Mouse (Mus musculus) liver, postnatal 0 days (tissue): Measurements from ENCODE around the gene Fibp. TPM values are rescaled to one million over a fixed set of nuclear protein-coding genes. Genes with fewer than 3 reads are reported as not detected.
A peak's percentile ranks its signal among the peaks of the same experiment; 100 is the strongest.

Source experiments
- ATAC-seq: fragments of 200-750 bp; cut with Nextera tagmentation; 2 replicates; pipeline ENCODE4 v1.8.0; 2017; ENCODE audit warnings: mild to moderate bottlenecking, moderate library complexity
- DNase-seq: peaks from one replicate; pipeline ENCODE4 v3.0.0-alpha.2; 2016
- H3K27ac ChIP-seq: fragments of 300-500 bp; sonication (generic); 2 replicates; pipeline ENCODE4 v1.5.1; 2014; ENCODE audit warnings: antibody characterized with exemption, moderate library complexity, mild to moderate bottlenecking, low read depth
- H3K27me3 ChIP-seq: fragments of 300-500 bp; sonication (generic); 2 replicates; pipeline ENCODE4 v1.6.1; 2014; ENCODE audit warnings: low read length, control low read depth, mixed read lengths; ENCODE audit not compliant: insufficient read depth
- H3K36me3 ChIP-seq: fragments of 300-500 bp; sonication (generic); replicated peaks from 2 replicates; pipeline ENCODE4 v1.6.1; 2014; ENCODE audit warnings: mild to moderate bottlenecking, control low read depth, low read length, moderate library complexity, mixed read lengths; ENCODE audit not compliant: insufficient read depth
- H3K4me1 ChIP-seq: fragments of 300-500 bp; sonication (generic); 2 replicates; pipeline ENCODE4 v1.6.1; 2014; ENCODE audit warnings: antibody characterized with exemption, mild to moderate bottlenecking, control low read depth; ENCODE audit not compliant: insufficient read depth
- H3K4me2 ChIP-seq: fragments of 300-500 bp; sonication (generic); 2 replicates; pipeline ENCODE4 v1.6.1; 2014; ENCODE audit warnings: low read depth, mild to moderate bottlenecking, low read length, moderate library complexity, mixed read lengths
- H3K4me3 ChIP-seq: fragments of 300-500 bp; sonication (generic); 2 replicates; pipeline ENCODE4 v1.5.1; 2014; ENCODE audit warnings: low read depth, low read length
- H3K9ac ChIP-seq: fragments of 300-500 bp; sonication (generic); replicated peaks from 2 replicates; pipeline ENCODE4 v1.6.1; 2014; ENCODE audit warnings: mild to moderate bottlenecking, moderate library complexity
- H3K9me3 ChIP-seq: fragments of 300-500 bp; sonication (generic); 2 replicates; pipeline ENCODE4 v1.6.1; 2016; ENCODE audit warnings: mild to moderate bottlenecking, control low read depth, low read length, mixed read lengths
- CTCF ChIP-seq: sonication (generic); IDR thresholded peaks from 2 replicates; pipeline ENCODE4 v1.5.1; 2016; ENCODE audit warnings: antibody characterized with exemption, low read depth
- EP300 ChIP-seq: IDR thresholded peaks from 2 replicates; pipeline ENCODE4 v1.6.1; 2016; ENCODE audit warnings: antibody characterized with exemption, low read depth, mild to moderate bottlenecking
- WGBS: fragments of 180-500 bp; shearing (Covaris S2); extraction: QIAGEN DNeasy Blood & Tissue Kit; methylation state at CpG from one replicate; pipeline ENCODE4 v1.1.7; 2014; ENCODE audit not compliant: insufficient replicate concordance; 5-methylcytosine and 5-hydroxymethylcytosine counted together
- polyA plus RNA-seq: library from polyadenylated mRNA; unstranded; fragments of >200 nt; fragmentation: Nextera tagmentation; extraction: Ambion mirVana; gene quantifications from 2 replicates; pipeline ENCODE4 v1.2.1, GENCODE M21; 2015

The Fibp gene
- polyA plus RNA-seq, 1 experiment from 2014 or later, result 35.6 TPM

GRCm38 (mm10) chr19:5429219-5429618 is 31.2 kb upstream of the Fibp start:
- Histone ChIP-seq H3K27me3 (no peaks in the 10 kb centered on the region), H3K4me2 (no peak overlapping the region), H3K9me3 (no peaks in the 10 kb centered on the region), H3K27ac (no peak overlapping the region), H3K36me3 (peaks cover 8% of the 10 kb centered on the region; the same call in 1 of the 2 replicates), H3K4me1 (peaks cover 21% of the 10 kb centered on the region), H3K4me3 (no peak overlapping the region), H3K9ac (no peak overlapping the region)
- WGBS, result 84% methylated on average over 4 of the region's 4 CpGs
- DNase-seq (no peak), ATAC-seq (no peak)
- no peak for TF ChIP-seq EP300
- TF ChIP-seq CTCF, result no peak

DNA sequence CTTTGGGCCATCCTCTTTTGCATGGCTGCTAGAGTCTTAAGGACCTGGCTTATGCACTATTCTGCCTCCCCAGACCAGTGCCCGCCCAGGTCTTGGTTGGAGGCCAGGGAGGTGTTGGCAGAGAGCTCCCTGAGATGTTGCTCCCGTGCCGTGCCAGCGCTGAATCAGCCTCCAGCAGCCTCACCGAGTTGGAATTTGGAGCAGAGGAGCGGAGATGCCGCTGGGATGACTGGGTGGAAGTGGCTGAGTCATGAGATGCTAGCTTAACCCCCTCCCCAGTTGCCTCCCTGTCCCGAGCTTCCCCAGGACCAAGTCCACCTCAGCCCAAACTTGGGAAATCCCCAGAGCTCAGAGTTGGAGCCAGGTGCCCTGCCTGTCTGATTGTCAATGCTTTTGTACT is 30.6 kb upstream of the Fibp start:
- ATAC-seq, result no peak
- Histone ChIP-seq H3K27ac (no peak overlapping the region), H3K4me1 (peaks cover 21% of the 10 kb centered on the region), H3K4me2 (no peak overlapping the region), H3K9me3 (no peaks in the 10 kb centered on the region), H3K4me3 (no peak overlapping the region), H3K36me3 (peaks cover 8% of the 10 kb centered on the region; the same call in 1 of the 2 replicates), H3K27me3 (no peaks in the 10 kb centered on the region), H3K9ac (no peak overlapping the region)
- WGBS, result 65% methylated on average over 8 of the region's 8 CpGs
- no peak for DNase-seq
- TF ChIP-seq CTCF (no peak), EP300 (no peak)

- peaks cover 8% of the 10 kb centered on the region; the same call in 1 of the 2 replicates for H3K36me3 ChIP-seq
- WGBS, result 76% methylated on average over 1 of the region's 1 CpGs
- DNase-seq (no peak), ATAC-seq (no peak)
- H3K9me3 ChIP-seq, result no peaks in the 10 kb centered on the region
- H3K27ac ChIP-seq, result no peak overlapping the region
- H3K4me2 ChIP-seq, result no peak overlapping the region
- no peak overlapping the region for H3K9ac ChIP-seq
- TF ChIP-seq EP300, result no peak
- no peak for TF ChIP-seq CTCF
- no peak overlapping the region for H3K4me3 ChIP-seq
- H3K4me1 ChIP-seq, result peaks cover 21% of the 10 kb centered on the region
- no peaks in the 10 kb centered on the region for H3K27me3 ChIP-seq
Measured at GRCm38 (mm10) chr19:5430408-5430807, 30.0 kb upstream of the Fibp start.

DNA sequence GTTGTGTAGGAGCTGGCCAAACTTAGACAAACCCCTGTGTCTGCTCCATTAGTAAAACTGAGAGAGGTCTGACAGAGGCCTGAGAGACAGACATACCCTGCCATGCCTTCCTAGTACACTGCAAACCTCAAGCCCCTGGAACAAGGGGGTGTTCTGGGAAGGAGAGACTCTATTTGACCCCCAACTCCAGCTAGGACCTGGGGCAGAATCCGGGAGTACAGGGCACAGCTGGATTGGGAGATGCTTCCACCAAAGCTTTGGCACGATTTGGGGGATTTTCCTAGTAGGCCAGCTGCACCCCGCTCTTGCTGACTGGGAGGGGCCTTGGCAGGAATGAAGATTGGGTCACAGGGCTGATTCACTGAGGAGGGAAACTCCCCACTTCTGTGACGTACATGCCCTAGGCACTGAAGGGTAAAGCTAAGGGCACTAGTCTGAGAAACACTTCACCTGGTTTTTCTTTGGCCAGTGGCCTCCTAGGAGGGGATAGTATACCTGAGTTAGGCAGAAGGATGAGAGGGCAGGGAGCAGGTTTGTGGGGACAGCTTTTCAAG is 28.4 kb upstream of the Fibp start:
- Histone ChIP-seq H3K4me1 (peaks cover 12% of the 10 kb centered on the region), H3K9me3 (no peaks in the 10 kb centered on the region), H3K27ac (no peak overlapping the region), H3K36me3 (peaks cover under 1% of the 10 kb centered on the region; the same call in 1 of the 2 replicates), H3K9ac (no peak overlapping the region), H3K4me3 (no peak overlapping the region), H3K4me2 (no peak overlapping the region), H3K27me3 (no peaks in the 10 kb centered on the region)
- WGBS, result 76% methylated on average over 4 of the region's 4 CpGs
- no peak for ATAC-seq
- TF ChIP-seq EP300, result no peak
- no peak for TF ChIP-seq CTCF
- no peak for DNase-seq

DNA sequence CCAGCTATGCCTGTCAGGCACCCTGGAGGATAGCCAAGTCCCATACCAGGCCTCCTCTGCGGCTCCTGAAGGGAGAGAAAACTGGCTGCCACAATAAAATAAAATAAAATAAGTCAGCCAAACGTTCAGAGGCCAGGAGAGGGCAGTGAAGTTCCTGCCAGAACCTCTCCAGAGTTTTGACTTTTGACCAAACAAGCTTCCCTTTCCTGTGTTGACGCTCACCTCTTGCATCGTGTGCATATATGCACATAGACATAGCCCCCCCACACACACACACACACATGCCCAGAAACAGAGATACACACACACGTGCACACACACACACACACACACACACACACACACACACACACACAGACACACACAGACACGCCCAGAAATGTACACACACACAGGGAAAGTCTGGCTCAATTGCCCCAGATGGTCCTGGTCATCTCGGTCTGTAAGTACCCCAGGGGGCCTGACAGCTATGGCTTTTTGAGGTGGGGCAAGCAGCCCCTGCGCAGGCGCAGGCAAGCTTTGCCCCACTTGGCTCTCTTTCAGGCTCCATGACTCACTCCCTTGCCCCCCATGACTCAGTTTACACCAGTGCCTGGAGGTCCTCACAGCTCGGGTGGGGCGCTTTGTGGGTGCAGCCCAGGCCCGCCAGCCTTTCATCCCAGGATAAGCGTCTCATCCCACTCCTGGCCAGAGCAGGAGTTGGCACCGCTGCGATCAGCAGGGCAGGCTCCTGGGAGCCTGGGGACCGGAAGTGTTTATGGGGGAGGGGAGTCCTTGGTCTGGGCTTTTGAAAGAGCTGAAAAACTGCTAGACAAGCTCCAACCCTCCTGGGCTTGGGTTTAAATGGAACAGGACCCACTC is 27.2 kb upstream of the Fibp start:
- TF ChIP-seq EP300, result no peak
- TF ChIP-seq CTCF, result peak; percentile 67
- Histone ChIP-seq H3K27ac (peak overlapping the region; percentile 73), H3K9me3 (no peaks in the 10 kb centered on the region), H3K4me1 (peaks cover 9% of the 10 kb centered on the region), H3K4me2 (peak overlapping the region; percentile 95), H3K4me3 (peak overlapping the region; percentile 52), H3K9ac (peak overlapping the region; percentile 68), H3K36me3 (no peaks in the 10 kb centered on the region), H3K27me3 (no peaks in the 10 kb centered on the region)
- peak; percentile 62 for DNase-seq
- WGBS, result 5% methylated on average over 14 of the region's 16 CpGs
- peak; percentile 81 for ATAC-seq

DNA sequence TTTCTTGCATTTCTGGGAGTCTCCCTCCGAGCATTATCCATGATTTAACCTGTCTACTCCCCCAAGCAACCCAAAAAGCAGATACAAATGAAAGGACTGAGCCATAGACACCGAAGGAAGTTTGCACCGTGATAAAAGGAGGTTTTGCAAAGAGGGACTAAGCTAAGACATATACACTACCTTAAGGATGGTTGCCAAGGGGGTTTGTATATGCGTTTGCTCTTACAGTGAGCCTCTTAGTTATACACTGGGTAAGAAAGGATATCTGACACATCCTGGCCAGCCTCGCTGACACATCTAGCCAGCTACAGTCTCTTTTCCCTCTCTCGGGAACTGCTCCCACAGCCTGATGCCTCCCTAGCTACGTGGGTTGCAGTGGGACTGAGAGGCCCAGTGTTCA is 26.5 kb upstream of the Fibp start:
- Histone ChIP-seq H3K9me3 (no peaks in the 10 kb centered on the region), H3K9ac (no peak overlapping the region), H3K4me3 (no peak overlapping the region), H3K4me2 (peak overlapping the region; percentile 95), H3K4me1 (peaks cover 9% of the 10 kb centered on the region), H3K36me3 (no peaks in the 10 kb centered on the region), H3K27ac (peak overlapping the region; percentile 73; the same call in 1 of the 2 replicates), H3K27me3 (no peaks in the 10 kb centered on the region)
- 59% methylated on average over 7 of the region's 7 CpGs for WGBS
- no peak for DNase-seq
- no peak for ATAC-seq
- no peak for TF ChIP-seq CTCF
- TF ChIP-seq EP300, result no peak
